Mouse (Mus musculus): ENCODE measurements at regions not wholly inside any gene's neighbourhood (a gene's known extent, or its start where the extent isn't known, plus 50 kb on each side); places are given as distances from the start of the nearest gene placed in this dataset.

GRCm38 (mm10) chr13:34456051-34456450 lies 111.1 kb upstream of the Slc22a23 start:
- Histone ChIP-seq H3K36me3 (ENCODE audit: control insufficient read depth, insufficient read depth, low read length) (no peaks in the 10 kb centered on the region), H3K9me3 (ENCODE audit: control insufficient read depth, low read length) (no peaks in the 10 kb centered on the region), H3K4me1 (ENCODE audit: control insufficient read depth, insufficient read depth, low read length) (no peaks in the 10 kb centered on the region), H3K9ac (ENCODE audit: low read length) (no peak overlapping the region), H3K4me2 (ENCODE audit: low read depth, severe bottlenecking) (no peak overlapping the region), H3K27me3 (ENCODE audit: control insufficient read depth, insufficient read depth, low read length) (no peaks in the 10 kb centered on the region), H3K27ac (replicated peaks; ENCODE audit: low read depth, low read length) (no peak overlapping the region), H3K4me3 (ENCODE audit: low read depth, low read length) (no peak overlapping the region)
- ATAC-seq (ENCODE audit: insufficient number of reproducible peaks, low FRiP score, low TSS enrichment, low read depth) (no peak), DNase-seq (ENCODE audit: low spot score) (no peak)
- 69% methylated on average over 3 of the region's 3 CpGs for WGBS

DNA sequence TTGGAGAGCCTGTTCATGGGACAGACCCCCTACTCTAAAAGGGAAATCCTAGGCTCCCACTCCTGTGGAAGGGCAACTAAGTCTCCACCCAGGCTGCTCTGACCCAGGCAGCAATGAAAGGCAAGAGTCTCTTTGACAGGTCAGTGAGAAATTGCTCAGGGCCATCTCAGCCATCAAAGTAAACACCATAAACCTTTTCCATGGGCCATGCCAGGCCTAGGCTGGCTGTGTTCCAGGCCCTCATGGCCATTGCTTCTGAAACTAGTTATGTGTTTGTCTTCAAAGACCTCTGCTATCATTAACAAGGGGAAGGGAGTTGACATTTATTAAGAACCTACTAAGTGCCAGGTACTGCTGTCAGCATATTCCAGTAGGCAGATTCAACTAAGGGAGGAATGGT lies 101.8 kb upstream of the Slc22a23 start:
- Histone ChIP-seq H3K36me3 (ENCODE audit: control insufficient read depth, insufficient read depth, low read length) (no peaks in the 10 kb centered on the region), H3K4me1 (ENCODE audit: control insufficient read depth, insufficient read depth, low read length) (no peaks in the 10 kb centered on the region), H3K4me3 (ENCODE audit: low read depth, low read length) (no peak overlapping the region), H3K4me2 (ENCODE audit: low read depth, severe bottlenecking) (no peak overlapping the region), H3K27me3 (ENCODE audit: control insufficient read depth, insufficient read depth, low read length) (no peaks in the 10 kb centered on the region), H3K27ac (replicated peaks; ENCODE audit: low read depth, low read length) (no peak overlapping the region), H3K9me3 (ENCODE audit: control insufficient read depth, low read length) (no peaks in the 10 kb centered on the region), H3K9ac (ENCODE audit: low read length) (no peak overlapping the region)
- no peak for ATAC-seq (ENCODE audit: insufficient number of reproducible peaks, low FRiP score, low TSS enrichment, low read depth)
- DNase-seq (ENCODE audit: low spot score): no peak

DNA sequence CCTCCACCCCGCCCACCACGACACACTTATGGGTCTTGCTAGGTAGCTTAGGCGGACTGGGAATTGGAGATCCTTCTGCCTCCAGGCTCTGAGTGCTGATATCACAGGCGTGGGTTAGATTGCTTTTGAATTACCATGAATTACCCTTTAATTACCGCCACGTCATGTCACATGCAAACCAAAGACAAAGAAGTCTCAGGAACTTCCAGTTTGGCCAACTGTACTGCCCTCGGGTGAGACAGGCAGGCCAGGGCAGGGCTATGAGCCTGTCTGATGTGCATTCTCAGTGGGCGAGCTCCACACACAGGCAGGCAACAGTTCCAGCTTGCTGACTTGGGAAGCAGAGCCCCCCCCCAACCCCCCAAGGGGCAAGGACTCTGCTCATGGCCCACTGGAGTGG lies 101.3 kb upstream of the Slc22a23 start:
- no peak overlapping the region for H3K4me3 ChIP-seq (ENCODE audit: low read depth, low read length)
- no peaks in the 10 kb centered on the region for H3K36me3 ChIP-seq (ENCODE audit: control insufficient read depth, insufficient read depth, low read length)
- no peaks in the 10 kb centered on the region for H3K4me1 ChIP-seq (ENCODE audit: control insufficient read depth, insufficient read depth, low read length)
- WGBS: 69% methylated on average over 8 of the region's 8 CpGs
- ATAC-seq (ENCODE audit: insufficient number of reproducible peaks, low FRiP score, low TSS enrichment, low read depth) (no peak), DNase-seq (ENCODE audit: low spot score) (no peak)
- H3K9ac ChIP-seq (ENCODE audit: low read length): no peak overlapping the region
- H3K27ac ChIP-seq (replicated peaks; ENCODE audit: low read depth, low read length): no peak overlapping the region
- H3K9me3 ChIP-seq (ENCODE audit: control insufficient read depth, low read length): no peaks in the 10 kb centered on the region
- H3K4me2 ChIP-seq (ENCODE audit: low read depth, severe bottlenecking): no peak overlapping the region
- H3K27me3 ChIP-seq (ENCODE audit: control insufficient read depth, insufficient read depth, low read length): no peaks in the 10 kb centered on the region

DNA sequence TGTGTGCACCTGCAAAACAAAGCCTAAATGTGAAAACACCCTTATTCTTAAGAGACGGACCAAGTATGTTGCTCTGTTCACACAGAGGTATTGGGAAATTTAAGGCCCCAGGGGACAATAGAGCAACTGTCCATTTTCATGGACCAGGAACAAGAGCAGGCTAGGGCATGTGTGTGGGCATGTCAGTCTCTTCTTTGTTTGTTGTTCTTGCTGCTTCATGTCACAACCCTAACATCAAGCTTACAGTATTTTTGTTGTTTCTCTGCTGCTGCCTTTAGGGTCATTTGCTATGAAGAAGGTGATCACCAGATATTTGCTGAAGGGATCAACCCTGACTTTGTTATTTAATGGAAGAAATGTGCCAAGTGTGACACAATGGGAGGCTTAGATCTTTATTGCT lies 96.4 kb upstream of the Slc22a23 start:
- Histone ChIP-seq H3K4me1 (ENCODE audit: control insufficient read depth, insufficient read depth, low read length) (no peaks in the 10 kb centered on the region), H3K27ac (replicated peaks; ENCODE audit: low read depth, low read length) (no peak overlapping the region), H3K4me2 (ENCODE audit: low read depth, severe bottlenecking) (no peak overlapping the region), H3K36me3 (ENCODE audit: control insufficient read depth, insufficient read depth, low read length) (no peaks in the 10 kb centered on the region), H3K4me3 (ENCODE audit: low read depth, low read length) (no peak overlapping the region), H3K9me3 (ENCODE audit: control insufficient read depth, low read length) (no peaks in the 10 kb centered on the region), H3K9ac (ENCODE audit: low read length) (no peak overlapping the region), H3K27me3 (ENCODE audit: control insufficient read depth, insufficient read depth, low read length) (no peaks in the 10 kb centered on the region)
- no peak for ATAC-seq (ENCODE audit: insufficient number of reproducible peaks, low FRiP score, low TSS enrichment, low read depth)
- whole genome bisulfite sequencing: 73% methylated on average over 1 of the region's 1 CpGs
- DNase-seq (ENCODE audit: low spot score): no peak

DNA sequence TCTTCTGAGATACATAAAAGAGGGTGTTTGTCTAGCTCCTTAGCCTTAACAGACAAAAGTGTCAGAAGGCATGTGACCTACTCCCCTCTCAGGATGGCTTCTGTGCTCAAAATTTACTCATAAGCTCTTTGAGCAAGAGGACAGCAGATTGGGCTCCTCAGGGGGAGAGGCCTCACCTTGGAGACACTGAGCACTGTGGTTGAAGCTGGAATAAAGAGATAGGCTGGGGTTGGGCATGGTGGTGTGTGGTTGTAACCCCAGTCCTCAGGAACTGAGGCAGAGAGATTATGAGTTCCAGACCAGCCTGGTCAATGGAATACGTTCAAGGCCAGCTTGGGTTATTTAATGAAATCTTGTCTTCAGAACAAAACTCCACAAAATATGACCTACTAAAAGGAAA lies 82.5 kb upstream of the Slc22a23 start:
- WGBS: 91% methylated on average over 1 of the region's 1 CpGs
- Histone ChIP-seq H3K9me3 (ENCODE audit: control insufficient read depth, low read length) (no peaks in the 10 kb centered on the region), H3K9ac (ENCODE audit: low read length) (no peak overlapping the region), H3K4me1 (ENCODE audit: control insufficient read depth, insufficient read depth, low read length) (no peaks in the 10 kb centered on the region), H3K4me3 (ENCODE audit: low read depth, low read length) (no peak overlapping the region), H3K4me2 (ENCODE audit: low read depth, severe bottlenecking) (no peak overlapping the region), H3K27me3 (ENCODE audit: control insufficient read depth, insufficient read depth, low read length) (no peaks in the 10 kb centered on the region), H3K27ac (replicated peaks; ENCODE audit: low read depth, low read length) (no peak overlapping the region), H3K36me3 (ENCODE audit: control insufficient read depth, insufficient read depth, low read length) (no peaks in the 10 kb centered on the region)
- no peak for DNase-seq (ENCODE audit: low spot score)
- no peak for ATAC-seq (ENCODE audit: insufficient number of reproducible peaks, low FRiP score, low TSS enrichment, low read depth)

- no peak overlapping the region for H3K27ac ChIP-seq (replicated peaks; ENCODE audit: low read depth, low read length)
- H3K9me3 ChIP-seq (ENCODE audit: control insufficient read depth, low read length): no peaks in the 10 kb centered on the region
- DNase-seq (ENCODE audit: low spot score) (no peak), ATAC-seq (ENCODE audit: insufficient number of reproducible peaks, low FRiP score, low TSS enrichment, low read depth) (no peak)
- H3K4me2 ChIP-seq (ENCODE audit: low read depth, severe bottlenecking): no peak overlapping the region
- WGBS: 78% methylated on average over 3 of the region's 3 CpGs
- H3K4me3 ChIP-seq (ENCODE audit: low read depth, low read length): no peak overlapping the region
- no peaks in the 10 kb centered on the region for H3K4me1 ChIP-seq (ENCODE audit: control insufficient read depth, insufficient read depth, low read length)
- no peaks in the 10 kb centered on the region for H3K27me3 ChIP-seq (ENCODE audit: control insufficient read depth, insufficient read depth, low read length)
- H3K9ac ChIP-seq (ENCODE audit: low read length): no peak overlapping the region
- H3K36me3 ChIP-seq (ENCODE audit: control insufficient read depth, insufficient read depth, low read length): no peaks in the 10 kb centered on the region
Observed at GRCm38 (mm10) chr13:34424921-34425320, 79.9 kb upstream of the Slc22a23 start.

- Histone ChIP-seq H3K27ac (replicated peaks; ENCODE audit: low read depth, low read length) (no peak overlapping the region), H3K9me3 (ENCODE audit: control insufficient read depth, low read length) (no peaks in the 10 kb centered on the region), H3K36me3 (ENCODE audit: control insufficient read depth, insufficient read depth, low read length) (no peaks in the 10 kb centered on the region), H3K4me1 (ENCODE audit: control insufficient read depth, insufficient read depth, low read length) (no peaks in the 10 kb centered on the region), H3K9ac (ENCODE audit: low read length) (no peak overlapping the region), H3K4me3 (ENCODE audit: low read depth, low read length) (no peak overlapping the region), H3K27me3 (ENCODE audit: control insufficient read depth, insufficient read depth, low read length) (no peaks in the 10 kb centered on the region), H3K4me2 (ENCODE audit: low read depth, severe bottlenecking) (no peak overlapping the region)
- ATAC-seq (ENCODE audit: insufficient number of reproducible peaks, low FRiP score, low TSS enrichment, low read depth) (no peak), DNase-seq (ENCODE audit: low spot score) (no peak)
- 72% methylated on average over 3 of the region's 3 CpGs for WGBS
Observed at GRCm38 (mm10) chr13:34421644-34422043, 76.7 kb upstream of the Slc22a23 start.

DNA sequence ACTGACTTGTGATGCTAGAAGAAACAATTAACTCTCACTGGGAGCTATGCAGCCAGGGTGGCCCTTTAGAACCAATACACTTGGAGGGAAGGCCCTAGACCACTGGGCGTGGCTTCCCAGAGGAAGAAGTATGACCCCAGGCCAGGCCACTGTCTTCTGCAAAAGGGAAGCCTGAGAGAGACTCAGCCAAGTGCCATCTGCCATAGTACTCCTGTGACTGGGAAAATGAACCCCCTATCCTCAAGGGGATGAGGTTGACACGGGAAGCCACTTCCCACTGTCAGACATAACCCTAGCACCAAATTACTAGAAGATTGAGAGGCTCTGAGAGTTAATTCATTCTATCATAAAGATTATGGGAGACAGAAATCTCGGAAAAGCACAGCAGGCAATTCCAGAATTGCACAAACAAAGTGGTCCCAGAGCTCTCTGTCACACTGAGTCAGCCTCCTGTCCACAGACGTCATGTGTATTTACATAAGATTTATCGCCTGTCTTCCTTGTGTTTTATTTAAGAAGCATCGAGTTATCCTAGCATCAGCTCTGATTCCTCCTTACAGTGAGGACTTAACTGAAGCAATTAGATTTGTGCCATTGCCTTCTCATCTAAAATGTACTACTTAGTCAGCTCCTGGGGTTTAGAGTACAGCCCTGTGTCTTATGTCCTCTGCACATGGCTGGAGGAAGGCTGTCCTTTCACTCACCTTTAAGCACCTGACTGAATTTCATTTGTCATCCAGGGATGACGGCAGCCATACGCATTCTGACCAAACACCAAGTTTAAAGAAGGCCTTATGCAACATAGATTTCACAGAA lies 75.6 kb upstream of the Slc22a23 start:
- no peak overlapping the region for H3K9ac ChIP-seq (ENCODE audit: low read length)
- H3K4me1 ChIP-seq (ENCODE audit: control insufficient read depth, insufficient read depth, low read length): no peaks in the 10 kb centered on the region
- ATAC-seq (ENCODE audit: insufficient number of reproducible peaks, low FRiP score, low TSS enrichment, low read depth) (no peak), DNase-seq (ENCODE audit: low spot score) (no peak)
- no peaks in the 10 kb centered on the region for H3K36me3 ChIP-seq (ENCODE audit: control insufficient read depth, insufficient read depth, low read length)
- H3K27me3 ChIP-seq (ENCODE audit: control insufficient read depth, insufficient read depth, low read length): no peaks in the 10 kb centered on the region
- no peak overlapping the region for H3K27ac ChIP-seq (replicated peaks; ENCODE audit: low read depth, low read length)
- no peaks in the 10 kb centered on the region for H3K9me3 ChIP-seq (ENCODE audit: control insufficient read depth, low read length)
- whole genome bisulfite sequencing: 77% methylated on average over 8 of the region's 8 CpGs
- no peak overlapping the region for H3K4me3 ChIP-seq (ENCODE audit: low read depth, low read length)
- H3K4me2 ChIP-seq (ENCODE audit: low read depth, severe bottlenecking): no peak overlapping the region

DNA sequence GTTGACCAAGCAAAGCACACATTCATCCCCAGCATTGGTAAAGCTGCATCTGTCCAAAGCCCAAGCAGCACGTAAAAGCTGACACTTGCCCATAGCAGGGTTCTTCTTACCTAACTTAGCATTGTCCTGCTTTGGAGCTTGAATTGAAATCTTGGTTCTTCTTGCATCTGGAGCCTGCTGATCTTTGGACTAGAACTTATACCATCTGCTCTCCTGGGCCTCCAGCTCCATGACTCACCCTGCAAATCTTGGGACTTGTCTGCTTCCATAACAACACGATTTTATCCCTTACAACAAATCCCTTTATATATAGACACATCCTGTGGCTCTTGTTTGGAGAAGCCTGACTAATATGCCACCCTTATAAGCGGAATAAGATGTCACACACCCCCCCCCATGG lies 74.1 kb upstream of the Slc22a23 start:
- Histone ChIP-seq H3K27me3 (ENCODE audit: control insufficient read depth, insufficient read depth, low read length) (no peaks in the 10 kb centered on the region), H3K4me2 (ENCODE audit: low read depth, severe bottlenecking) (no peak overlapping the region), H3K9ac (ENCODE audit: low read length) (no peak overlapping the region), H3K4me1 (ENCODE audit: control insufficient read depth, insufficient read depth, low read length) (no peaks in the 10 kb centered on the region), H3K9me3 (ENCODE audit: control insufficient read depth, low read length) (no peaks in the 10 kb centered on the region), H3K27ac (replicated peaks; ENCODE audit: low read depth, low read length) (no peak overlapping the region), H3K4me3 (ENCODE audit: low read depth, low read length) (no peak overlapping the region), H3K36me3 (ENCODE audit: control insufficient read depth, insufficient read depth, low read length) (no peaks in the 10 kb centered on the region)
- WGBS: 82% methylated on average over 3 of the region's 3 CpGs
- ATAC-seq (ENCODE audit: insufficient number of reproducible peaks, low FRiP score, low TSS enrichment, low read depth): no peak
- DNase-seq (ENCODE audit: low spot score): no peak

Data from limb, embryonic 11.5 days (tissue).